Mouse (Mus musculus) C2C12 (cell line): ENCODE data around the gene Gucy2g.

Source experiments
- CEBPB ChIP-seq: IDR thresholded peaks from one replicate; pipeline ENCODE4 v1.6.1; 2011; ENCODE audit warnings: low read depth, mild to moderate bottlenecking, control low read depth, moderate library complexity
- FOSL1 ChIP-seq: IDR thresholded peaks from one replicate; pipeline ENCODE4 v1.8.0; 2011; ENCODE audit warnings: mild to moderate bottlenecking, low read length; ENCODE audit not compliant: poor library complexity, insufficient read depth, severe bottlenecking
- MAX ChIP-seq: IDR thresholded peaks from one replicate; pipeline ENCODE4 v1.6.1; 2011; ENCODE audit warnings: mild to moderate bottlenecking, control low read depth
- MYOG ChIP-seq: IDR thresholded peaks from one replicate; pipeline ENCODE4 v1.6.1; 2011; ENCODE audit not compliant: control insufficient read depth, insufficient read length; ENCODE audit errors: extremely low read depth

GRCm38 (mm10) chr19:55191596-55191995, 49.4 kb downstream of the Gucy2g start:
- TF ChIP-seq CEBPB (no peak), FOSL1 (no peak), MYOG (no peak), MAX (no peak)
